Mouse (Mus musculus): Measurements from ENCODE around the gene H2afv. TPM values are rescaled to one million over a fixed set of nuclear protein-coding genes. Genes with fewer than 3 reads are reported as not detected.
"Not testable (repeated sequence)": the region's sequence is repeated elsewhere in the genome, so short reads cannot be mapped to it uniquely, and the experiment has no call there.

The H2afv gene
- polyA plus RNA-seq, 1 experiment = not detected

- TF ChIP-seq CTCF (IDR thresholded peaks at IDR 0.05; ENCODE audit: insufficient read depth, low read depth, low read length) (no peak), POLR2A (IDR thresholded peaks at IDR 0.05; ENCODE audit: insufficient read depth, low read depth, low read length) (no peak)
- WGBS = 16% methylated on average over 21 of the region's 21 CpGs
- Histone ChIP-seq H3K27ac (ENCODE audit: insufficient read depth, low read depth, low read length) (peak within 1 kb of the TSS; percentile 99), H3K4me3 (ENCODE audit: insufficient read depth, low read depth, low read length) (peak within 1 kb of the TSS; percentile 87), H3K4me1 (ENCODE audit: control insufficient read depth, insufficient read depth, low read length) (peaks cover 19% of the 10 kb centered on the region)
These were observed 29.3 kb downstream of the H2afv start, which contains the start of gene Ppia for GRCm38 (mm10) chr11:6414751-6415550. Ppia (plus strand) TSS chr11:6415443.

GRCm38 (mm10) chr11:6413264-6413663 is 31.0 kb downstream of the H2afv start:
- H3K4me1 ChIP-seq (ENCODE audit: control insufficient read depth, insufficient read depth, low read length) = peaks cover 26% of the 10 kb centered on the region
- H3K4me3 ChIP-seq (ENCODE audit: insufficient read depth, low read depth, low read length) = no peak overlapping the region
- TF ChIP-seq CTCF (IDR thresholded peaks at IDR 0.05; ENCODE audit: insufficient read depth, low read depth, low read length) (no peak), POLR2A (IDR thresholded peaks at IDR 0.05; ENCODE audit: insufficient read depth, low read depth, low read length) (no peak)
- 95% methylated on average over 11 of the region's 12 CpGs for WGBS
- H3K27ac ChIP-seq (ENCODE audit: insufficient read depth, low read depth, low read length) = no peak overlapping the region

- no peak overlapping the region for H3K4me3 ChIP-seq (ENCODE audit: insufficient read depth, low read depth, low read length)
- H3K4me1 ChIP-seq (ENCODE audit: control insufficient read depth, insufficient read depth, low read length) = peaks cover 31% of the 10 kb centered on the region
- WGBS = 3% methylated on average over 5 of the region's 5 CpGs
- peak overlapping the region; percentile 46; the same call in 1 of the 2 replicates for H3K27ac ChIP-seq (ENCODE audit: insufficient read depth, low read depth, low read length)
- TF ChIP-seq CTCF (IDR thresholded peaks at IDR 0.05; ENCODE audit: insufficient read depth, low read depth, low read length) (peak; percentile 68; the same call in 1 of the 2 replicates), POLR2A (IDR thresholded peaks at IDR 0.05; ENCODE audit: insufficient read depth, low read depth, low read length) (no peak)
These were observed 32.6 kb downstream of the H2afv start for GRCm38 (mm10) chr11:6411684-6412083.

GRCm38 (mm10) chr11:6410755-6411154 is 33.5 kb downstream of the H2afv start:
- H3K27ac ChIP-seq (ENCODE audit: insufficient read depth, low read depth, low read length) = peak overlapping the region; percentile 95; the same call in 1 of the 2 replicates
- WGBS = 88% methylated on average over 5 of the region's 5 CpGs
- H3K4me1 ChIP-seq (ENCODE audit: control insufficient read depth, insufficient read depth, low read length) = peaks cover 40% of the 10 kb centered on the region
- not testable (repeated sequence) for H3K4me3 ChIP-seq (ENCODE audit: insufficient read depth, low read depth, low read length)

GRCm38 (mm10) chr11:6410050-6410602 is 34.1 kb downstream of the H2afv start:
- no peak overlapping the region for H3K4me3 ChIP-seq (ENCODE audit: insufficient read depth, low read depth, low read length)
- WGBS = 12% methylated on average over 5 of the region's 5 CpGs
- H3K27ac ChIP-seq (ENCODE audit: insufficient read depth, low read depth, low read length) = peak overlapping the region; percentile 95
- H3K4me1 ChIP-seq (ENCODE audit: control insufficient read depth, insufficient read depth, low read length) = peaks cover 43% of the 10 kb centered on the region
- no peak for TF ChIP-seq POLR2A (IDR thresholded peaks at IDR 0.05; ENCODE audit: insufficient read depth, low read depth, low read length)
- TF ChIP-seq CTCF (IDR thresholded peaks at IDR 0.05; ENCODE audit: insufficient read depth, low read depth, low read length) = no peak

GRCm38 (mm10) chr11:6407162-6407621 is 37.1 kb downstream of the H2afv start:
- Histone ChIP-seq H3K27ac (ENCODE audit: insufficient read depth, low read depth, low read length) (0 out of 2 replicates have a peak overlapping the region, but pooled peaks have one; percentile 82), H3K4me3 (ENCODE audit: insufficient read depth, low read depth, low read length) (no peak overlapping the region), H3K4me1 (ENCODE audit: control insufficient read depth, insufficient read depth, low read length) (peaks cover 63% of the 10 kb centered on the region)
- WGBS = 86% methylated on average over 3 of the region's 3 CpGs
- no peak for TF ChIP-seq POLR2A (IDR thresholded peaks at IDR 0.05; ENCODE audit: insufficient read depth, low read depth, low read length)
- TF ChIP-seq CTCF (IDR thresholded peaks at IDR 0.05; ENCODE audit: insufficient read depth, low read depth, low read length) = no peak

GRCm38 (mm10) chr11:6406251-6407161 is 37.7 kb downstream of the H2afv start:
- no peak for TF ChIP-seq POLR2A (IDR thresholded peaks at IDR 0.05; ENCODE audit: insufficient read depth, low read depth, low read length)
- TF ChIP-seq CTCF (IDR thresholded peaks at IDR 0.05; ENCODE audit: insufficient read depth, low read depth, low read length) = no peak
- Histone ChIP-seq H3K4me3 (ENCODE audit: insufficient read depth, low read depth, low read length) (no peak overlapping the region), H3K4me1 (ENCODE audit: control insufficient read depth, insufficient read depth, low read length) (peaks cover 61% of the 10 kb centered on the region), H3K27ac (ENCODE audit: insufficient read depth, low read depth, low read length) (peak overlapping the region; percentile 82)
- WGBS = 31% methylated on average over 14 of the region's 14 CpGs

- TF ChIP-seq POLR2A (IDR thresholded peaks at IDR 0.05; ENCODE audit: insufficient read depth, low read depth, low read length) = no peak
- no peak for TF ChIP-seq CTCF (IDR thresholded peaks at IDR 0.05; ENCODE audit: insufficient read depth, low read depth, low read length)
- peak overlapping the region; percentile 82 for H3K27ac ChIP-seq (ENCODE audit: insufficient read depth, low read depth, low read length)
- 37% methylated on average over 4 of the region's 4 CpGs for WGBS
- peaks cover 54% of the 10 kb centered on the region for H3K4me1 ChIP-seq (ENCODE audit: control insufficient read depth, insufficient read depth, low read length)
- H3K4me3 ChIP-seq (ENCODE audit: insufficient read depth, low read depth, low read length) = no peak overlapping the region
These were observed 38.6 kb downstream of the H2afv start for GRCm38 (mm10) chr11:6405591-6406081.

All from olfactory bulb, adult 2 months (tissue).